Comparison of ENCODE assay signal across 9 mouse cellular contexts in genomic region chr3:96500289-96500621, GRCm38 (mm10). TPM values are rescaled to one million over a fixed set of nuclear protein-coding genes. Genes with fewer than 3 reads are reported as not detected.
A peak's percentile ranks its signal among the peaks of the same experiment; 100 is the strongest.
DNase-seq lines count a peak whose midpoint lies in the region; ATAC-seq lines count a peak whose summit lies in the region.
"Had no signal": no experiment of that assay in that cellular context is flagged by ENCODE, and none has a peak within 500 bp of the region (broad histone marks: within the 10 kb centered on the region; RNA-seq: fewer than 3 reads in every experiment).

No protein-coding gene starts in this region.

- ATAC-seq in heart, embryonic 12.5 days (ENCODE audit: insufficient number of reproducible peaks, low FRiP score) = peak; percentile 85
- ATAC-seq in liver, embryonic 12.5 days = peak; percentile 66

- H3K9me3 ChIP-seq in erythroblast, embryonic 14.5 days (ENCODE audit: control insufficient read depth, low read length) = no peaks in the 10 kb centered on the region
- no peaks in the 10 kb centered on the region for H3K9me3 ChIP-seq in heart, embryonic 12.5 days (replicated peaks)
- H3K9me3 ChIP-seq in liver, embryonic 12.5 days (replicated peaks) = no peaks in the 10 kb centered on the region

- DNase-seq in CD4-positive, CD25-positive, alpha-beta regulatory T cell, adult 2 months (ENCODE audit: low read depth, low spot score) = peak; percentile 94
- peak; percentile 75 for DNase-seq in brain, embryonic 18.5 days (ENCODE audit: low read depth, low spot score)
- DNase-seq in kidney, postnatal 10 days = peak; percentile 95
- DNase-seq in naive thymus-derived CD4-positive, alpha-beta T cell, adult 2 months (ENCODE audit: low read depth) = peak; percentile 97
- DNase-seq in splenic B cell, adult 2 months (ENCODE audit: low read depth, low spot score) = peak; percentile 97

- H3K9ac ChIP-seq in heart, embryonic 12.5 days = peak overlapping the region; percentile 84
- H3K9ac ChIP-seq in liver, embryonic 12.5 days = peak overlapping the region; percentile 79

- H3K4me2 ChIP-seq in heart, embryonic 12.5 days = peak overlapping the region; percentile 73
- H3K4me2 ChIP-seq in liver, embryonic 12.5 days = peak overlapping the region; percentile 96

- H3K4me1 ChIP-seq in erythroblast, embryonic 14.5 days (ENCODE audit: control insufficient read depth) = peaks cover 66% of the 10 kb centered on the region
- H3K4me1 ChIP-seq in heart, embryonic 12.5 days (replicated peaks) = no peaks in the 10 kb centered on the region
- peaks cover 34% of the 10 kb centered on the region for H3K4me1 ChIP-seq in liver, embryonic 12.5 days

- no peaks in the 10 kb centered on the region for H3K27me3 ChIP-seq in erythroblast, embryonic 14.5 days (ENCODE audit: control insufficient read depth)
- H3K27me3 ChIP-seq in heart, embryonic 12.5 days (replicated peaks) = no peaks in the 10 kb centered on the region; the same call in 1 of the 2 replicates
- H3K27me3 ChIP-seq in liver, embryonic 12.5 days (replicated peaks) = no peaks in the 10 kb centered on the region
- no peaks in the 10 kb centered on the region for H3K27me3 ChIP-seq in splenic B cell, adult 2 months (ENCODE audit: control insufficient read depth, insufficient read depth, low read length, poor library complexity, severe bottlenecking)

- H3K27ac ChIP-seq in heart, embryonic 12.5 days (ENCODE audit: poor library complexity, severe bottlenecking) = peak overlapping the region; percentile 90
- peak overlapping the region; percentile 92 for H3K27ac ChIP-seq in liver, embryonic 12.5 days

- under 1% methylated on average over 17 of the region's 17 CpGs for WGBS in heart, embryonic 12.5 days
- under 1% methylated on average over 17 of the region's 17 CpGs for WGBS in liver, embryonic 12.5 days (ENCODE audit: insufficient replicate concordance)

- H3K4me3 ChIP-seq in erythroblast, embryonic 14.5 days (replicated peaks) = peak overlapping the region; percentile 88
- H3K4me3 ChIP-seq in heart, embryonic 12.5 days = peak overlapping the region; percentile 70
- peak overlapping the region; percentile 75 for H3K4me3 ChIP-seq in liver, embryonic 12.5 days

- no peaks in the 10 kb centered on the region for H3K36me3 ChIP-seq in erythroblast, embryonic 14.5 days (ENCODE audit: control insufficient read depth)
- no peaks in the 10 kb centered on the region for H3K36me3 ChIP-seq in heart, embryonic 12.5 days
- H3K36me3 ChIP-seq in liver, embryonic 12.5 days = no peaks in the 10 kb centered on the region
- H3K36me3 ChIP-seq in splenic B cell, adult 2 months (ENCODE audit: control insufficient read depth, insufficient read depth, low read length, poor library complexity, severe bottlenecking) = no peaks in the 10 kb centered on the region

RNA-seq across cellular contexts. Expression of gene Hfe2, which starts 24.7 kb away (rescaled TPM):
- polyA plus RNA-seq in erythroblast, embryonic 14.5 days (2012) = not detected in 2 replicates
- 7.9 and 9.2 TPM in 2 replicates for polyA plus RNA-seq in heart, embryonic 12.5 days (2016; fragmentation: Nextera tagmentation; extraction: Ambion mirVana)
- 0.68 and 0.98 TPM in 2 replicates for polyA plus RNA-seq in liver, embryonic 12.5 days (2016; fragmentation: Nextera tagmentation; extraction: Ambion mirVana)

RNA-seq across cellular contexts. Expression of gene BC107364, which starts 48.1 kb away (rescaled TPM):
- not detected in 2 replicates for polyA plus RNA-seq in erythroblast, embryonic 14.5 days (2012)
- 0.72 and 0.87 TPM in 2 replicates for polyA plus RNA-seq in heart, embryonic 12.5 days (2016; fragmentation: Nextera tagmentation; extraction: Ambion mirVana)
- polyA plus RNA-seq in liver, embryonic 12.5 days (2016; fragmentation: Nextera tagmentation; extraction: Ambion mirVana) = not detected in 2 replicates
- polyA plus RNA-seq: gonadal fat pad, adult 2 months had no signal

RNA-seq across cellular contexts. Expression of gene Txnip, which starts 57.5 kb away (rescaled TPM):
- 0.76 and 1.4 TPM in 2 replicates for polyA plus RNA-seq in erythroblast, embryonic 14.5 days (2012)
- 144 and 150 TPM in 2 replicates for polyA plus RNA-seq in heart, embryonic 12.5 days (2016; fragmentation: Nextera tagmentation; extraction: Ambion mirVana)
- polyA plus RNA-seq in liver, embryonic 12.5 days (2016; fragmentation: Nextera tagmentation; extraction: Ambion mirVana) = 28.6 and 29.9 TPM in 2 replicates

Comparison
In these comparisons a context has a peak if more than half of its experiments do, and no peak if none do; other contexts are left out.
1. Peak in every context shown above with its lines: DNase-seq, ATAC-seq, H3K4me3 ChIP-seq and H3K27ac ChIP-seq.
2. RNA of gene Txnip, which starts 57.5 kb away (polyA plus RNA-seq): 144 to 150 TPM in heart, embryonic 12.5 days and 28.6 to 29.9 TPM in liver, embryonic 12.5 days; 0.76 to 1.4 TPM in erythroblast, embryonic 14.5 days; every median in the first group is over 10 times any median in the second.